Mouse (Mus musculus): ENCODE data around the gene Csf3.

DNA sequence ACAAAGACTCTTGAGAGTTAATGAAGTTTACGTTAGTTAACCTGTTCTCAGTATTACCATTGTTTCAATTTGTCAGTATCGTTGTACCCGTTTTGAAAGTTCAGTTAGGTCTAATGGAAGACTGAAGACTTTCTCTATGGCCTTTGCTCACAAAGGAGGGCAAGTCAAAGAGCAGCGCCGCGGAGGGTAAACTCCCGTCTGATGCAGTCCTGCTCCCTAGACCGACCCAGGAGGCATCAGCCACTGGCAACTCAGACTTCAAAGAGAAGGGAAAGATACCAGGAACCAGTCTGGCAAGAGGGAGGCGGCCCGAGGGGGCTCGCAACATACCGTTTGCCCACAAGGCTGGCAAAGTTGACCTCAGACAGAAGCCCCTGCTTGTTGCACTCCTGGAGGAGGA lies 12.6 kb downstream of the Csf3 start:
- TF ChIP-seq POLR2A (IDR thresholded peaks at IDR 0.05; ENCODE audit: borderline replicate concordance, control insufficient read depth, low read depth, low read length) (no peak), CTCF (IDR thresholded peaks at IDR 0.05; ENCODE audit: control insufficient read depth, insufficient read depth, low read length) (no peak)
